Mouse (Mus musculus): ENCODE measurements around the gene Ifrd2. TPM values are rescaled to one million over a fixed set of nuclear protein-coding genes. Genes with fewer than 3 reads are reported as not detected.

Gene Ifrd2
- polyA plus RNA-seq, 1 experiment from 2014 or later, result 14.4 TPM

DNA sequence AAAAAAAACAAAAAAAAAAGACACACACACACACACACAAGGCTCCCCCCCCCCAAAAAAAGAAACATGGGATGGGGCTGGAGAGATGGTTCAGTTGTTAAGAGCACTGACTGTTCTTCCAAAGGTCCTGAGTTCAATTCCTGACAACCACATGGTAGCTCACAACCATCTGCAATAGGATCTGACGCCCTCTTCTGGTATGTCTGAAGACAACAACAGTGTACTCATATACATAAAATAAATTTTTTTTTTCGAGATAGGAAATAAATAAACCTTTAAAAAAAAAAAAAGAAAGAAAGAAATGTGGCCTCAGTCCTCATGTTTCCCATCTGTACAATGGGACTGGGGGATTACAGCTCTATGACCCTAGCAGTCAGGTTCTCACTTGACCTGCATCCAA, 30.0 kb downstream of the Ifrd2 start:
- Histone ChIP-seq H3K4me1 (peaks cover 45% of the 10 kb centered on the region), H3K4me2 (no peak overlapping the region), H3K9ac (replicated peaks) (no peak overlapping the region), H3K27me3 (replicated peaks) (no peaks in the 10 kb centered on the region), H3K9me3 (replicated peaks) (no peaks in the 10 kb centered on the region), H3K36me3 (peaks cover 69% of the 10 kb centered on the region), H3K4me3 (replicated peaks) (no peak overlapping the region), H3K27ac (replicated peaks) (peak overlapping the region; percentile 45; the same call in 1 of the 2 replicates)
- ATAC-seq (ENCODE audit: low FRiP score), result no peak
- WGBS, result 84% methylated on average over 2 of the region's 2 CpGs

DNA sequence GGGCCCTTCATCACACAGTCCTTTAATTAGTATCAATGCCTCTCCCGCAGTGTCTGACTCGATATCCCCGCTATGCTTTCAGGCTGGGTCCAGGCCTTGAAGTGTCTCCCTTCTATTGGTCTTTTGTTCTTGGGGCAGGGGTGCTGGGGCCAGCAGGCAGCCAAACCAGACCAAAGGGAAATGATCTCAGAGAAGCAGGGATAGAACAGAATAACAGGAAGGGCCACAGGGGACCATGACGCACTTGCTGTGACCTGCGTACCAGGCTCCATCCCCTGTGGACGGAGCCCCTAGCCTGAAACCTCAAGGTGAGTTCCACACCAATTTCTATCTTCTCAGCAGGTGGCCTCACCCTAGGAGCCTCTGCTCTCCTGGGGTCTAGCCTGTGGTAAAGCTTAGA, 30.7 kb downstream of the Ifrd2 start:
- no peak overlapping the region for H3K9ac ChIP-seq (replicated peaks)
- H3K36me3 ChIP-seq, result peaks cover 71% of the 10 kb centered on the region
- 90% methylated on average over 6 of the region's 6 CpGs for WGBS
- H3K4me1 ChIP-seq, result peaks cover 40% of the 10 kb centered on the region
- H3K27ac ChIP-seq (replicated peaks), result peak overlapping the region; percentile 45; the same call in 1 of the 2 replicates
- H3K4me2 ChIP-seq, result no peak overlapping the region
- H3K27me3 ChIP-seq (replicated peaks), result no peaks in the 10 kb centered on the region
- no peak overlapping the region for H3K4me3 ChIP-seq (replicated peaks)
- no peak for ATAC-seq (ENCODE audit: low FRiP score)
- H3K9me3 ChIP-seq (replicated peaks), result no peaks in the 10 kb centered on the region

DNA sequence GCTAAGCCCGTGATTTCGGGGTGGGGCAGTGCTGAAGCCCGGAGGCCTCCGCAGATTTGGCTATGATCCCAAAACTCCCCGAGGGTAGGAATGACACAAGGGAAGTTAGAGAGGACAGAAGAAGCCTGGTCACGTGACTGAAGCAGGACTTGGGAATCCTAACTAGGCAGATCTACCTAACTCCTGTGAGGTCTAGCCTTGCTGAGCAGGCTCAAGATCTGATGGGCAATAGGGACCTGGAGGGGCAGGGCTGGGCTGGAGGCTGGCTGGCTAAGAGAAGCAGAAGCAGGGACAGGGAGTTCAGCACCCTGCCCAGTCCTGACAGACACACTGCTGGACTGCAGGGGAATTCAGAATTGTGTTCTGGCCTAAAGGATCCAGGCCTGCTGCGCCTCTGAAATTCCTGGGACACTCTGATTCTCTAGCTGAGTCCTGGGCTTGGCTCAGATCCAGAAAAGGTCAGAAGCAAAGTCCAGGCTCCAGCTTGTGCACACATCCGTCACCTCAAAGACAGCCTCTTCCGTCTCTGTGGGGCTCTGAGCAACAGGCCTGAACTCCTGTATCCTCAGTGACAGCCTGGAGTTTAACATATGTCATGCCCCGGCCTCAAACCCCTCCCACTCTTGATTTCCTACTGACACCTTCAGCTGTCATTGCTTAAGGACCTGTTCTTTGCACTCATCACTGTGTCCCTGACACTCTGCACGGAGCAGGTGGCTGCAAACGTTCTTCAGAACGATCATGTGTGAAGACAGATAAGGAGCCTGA, 31.5 kb downstream of the Ifrd2 start:
- peaks cover 69% of the 10 kb centered on the region for H3K36me3 ChIP-seq
- H3K9ac ChIP-seq (replicated peaks), result no peak overlapping the region
- H3K27me3 ChIP-seq (replicated peaks), result no peaks in the 10 kb centered on the region
- H3K9me3 ChIP-seq (replicated peaks), result no peaks in the 10 kb centered on the region
- no peak for ATAC-seq (ENCODE audit: low FRiP score)
- H3K27ac ChIP-seq (replicated peaks), result peak overlapping the region; percentile 45
- no peak overlapping the region for H3K4me3 ChIP-seq (replicated peaks)
- no peak overlapping the region for H3K4me2 ChIP-seq
- WGBS, result 53% methylated on average over 13 of the region's 13 CpGs
- peaks cover 34% of the 10 kb centered on the region for H3K4me1 ChIP-seq

DNA sequence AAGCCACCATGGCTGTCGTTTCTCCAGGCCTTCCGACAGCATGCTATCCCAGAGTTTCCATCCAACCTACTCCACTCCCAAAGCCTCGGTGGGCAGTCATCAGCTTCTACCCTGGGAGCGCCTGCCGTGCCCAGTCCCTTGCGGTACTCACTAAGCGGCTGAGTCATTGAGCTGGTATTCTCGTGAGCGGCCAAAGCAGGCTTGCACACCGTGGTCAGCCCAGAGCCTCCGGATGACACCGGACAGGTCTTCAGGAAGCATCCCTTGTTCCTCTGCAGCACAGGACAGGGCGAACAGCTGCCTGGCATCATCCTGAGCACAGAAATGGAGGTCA, 32.1 kb downstream of the Ifrd2 start:
- H3K9ac ChIP-seq (replicated peaks), result no peak overlapping the region
- peaks cover 65% of the 10 kb centered on the region for H3K36me3 ChIP-seq

DNA sequence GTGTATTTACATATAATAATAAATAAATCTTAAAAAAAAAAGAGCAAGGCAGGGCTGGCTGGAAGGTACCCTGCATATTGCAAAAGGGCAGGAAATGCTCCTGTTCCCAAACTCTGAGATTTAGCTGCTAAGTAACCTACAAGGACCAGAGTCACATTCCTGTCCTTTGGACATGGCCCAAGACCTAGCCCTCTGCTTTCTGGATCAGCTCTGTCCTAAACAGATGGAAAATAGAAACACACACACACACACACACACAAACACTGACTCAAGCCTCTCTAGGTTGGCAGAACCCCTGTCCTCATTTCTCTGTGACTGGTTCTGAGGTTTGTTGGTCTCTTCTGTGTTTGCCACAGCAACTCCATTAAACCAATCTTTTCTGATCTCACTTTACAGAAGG, 33.5 kb downstream of the Ifrd2 start:
- Histone ChIP-seq H3K27me3 (replicated peaks) (no peaks in the 10 kb centered on the region), H3K9ac (replicated peaks) (no peak overlapping the region), H3K4me2 (no peak overlapping the region), H3K36me3 (peaks cover 50% of the 10 kb centered on the region), H3K9me3 (replicated peaks) (no peaks in the 10 kb centered on the region), H3K27ac (replicated peaks) (peak overlapping the region; percentile 19), H3K4me1 (peaks cover 44% of the 10 kb centered on the region), H3K4me3 (replicated peaks) (no peak overlapping the region)
- no peak for ATAC-seq (ENCODE audit: low FRiP score)

More for the DNA sequence above, 32.1 kb downstream of the Ifrd2 start:
- no peak for ATAC-seq (ENCODE audit: low FRiP score)
- H3K9me3 ChIP-seq (replicated peaks), result no peaks in the 10 kb centered on the region
- peak overlapping the region; percentile 45 for H3K27ac ChIP-seq (replicated peaks)
- H3K27me3 ChIP-seq (replicated peaks), result no peaks in the 10 kb centered on the region
- H3K4me2 ChIP-seq, result no peak overlapping the region
- H3K4me3 ChIP-seq (replicated peaks), result no peak overlapping the region
- H3K4me1 ChIP-seq, result peaks cover 36% of the 10 kb centered on the region
- whole genome bisulfite sequencing, result 77% methylated on average over 13 of the region's 13 CpGs

DNA sequence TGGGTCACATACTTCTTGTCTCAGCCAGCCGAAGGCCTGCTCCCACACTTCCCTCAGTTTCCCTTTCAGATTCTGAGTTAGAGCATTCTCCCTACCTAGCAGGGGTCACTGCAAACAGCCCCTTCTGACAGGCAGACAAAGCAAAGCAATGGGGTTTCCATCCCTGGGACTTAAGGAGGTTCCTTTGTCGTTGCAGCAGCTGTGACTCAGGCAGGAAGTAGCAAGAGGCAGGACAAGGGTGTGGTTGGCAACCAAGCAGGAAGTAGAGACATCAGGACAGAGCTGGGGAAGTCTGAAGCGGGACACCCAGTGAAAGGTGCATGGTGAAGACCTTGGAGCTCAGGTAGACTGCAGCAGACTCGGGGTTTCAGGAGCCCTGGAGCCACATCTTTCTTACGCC, 37.1 kb downstream of the Ifrd2 start:
- Histone ChIP-seq H3K9me3 (replicated peaks) (no peaks in the 10 kb centered on the region), H3K27ac (replicated peaks) (peak overlapping the region; percentile 89), H3K27me3 (replicated peaks) (no peaks in the 10 kb centered on the region), H3K4me2 (no peak overlapping the region), H3K4me3 (replicated peaks) (no peak overlapping the region), H3K4me1 (peaks cover 63% of the 10 kb centered on the region), H3K36me3 (peaks cover 19% of the 10 kb centered on the region), H3K9ac (replicated peaks) (no peak overlapping the region)
- ATAC-seq (ENCODE audit: low FRiP score), result no peak
- WGBS, result 70% methylated on average over 5 of the region's 5 CpGs

DNA sequence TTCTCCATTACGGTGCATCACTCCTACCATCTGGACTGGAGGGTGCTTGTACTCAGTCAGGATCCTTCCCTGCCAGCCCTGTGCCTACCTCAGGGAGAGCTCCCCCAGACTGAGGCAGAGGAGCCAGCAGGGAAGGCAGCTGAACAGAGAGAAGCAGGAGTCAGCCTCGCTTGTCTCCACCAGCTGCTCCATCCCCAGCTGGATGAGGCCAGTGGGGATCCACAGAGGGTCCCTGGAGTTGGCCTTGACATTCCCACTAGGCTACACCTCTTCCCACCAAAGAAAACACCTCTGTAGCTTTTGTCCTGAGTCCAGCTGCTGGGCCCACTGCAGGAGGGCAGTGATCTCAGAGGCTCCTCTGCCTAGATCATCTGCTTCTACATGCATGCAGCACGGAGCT, 37.5 kb downstream of the Ifrd2 start:
- Histone ChIP-seq H3K27me3 (replicated peaks) (no peaks in the 10 kb centered on the region), H3K4me1 (peaks cover 63% of the 10 kb centered on the region), H3K4me2 (no peak overlapping the region), H3K9ac (replicated peaks) (no peak overlapping the region), H3K9me3 (replicated peaks) (no peaks in the 10 kb centered on the region), H3K27ac (replicated peaks) (peak overlapping the region; percentile 89), H3K4me3 (replicated peaks) (no peak overlapping the region), H3K36me3 (peaks cover 15% of the 10 kb centered on the region)
- 78% methylated on average over 3 of the region's 3 CpGs for WGBS
- no peak for ATAC-seq (ENCODE audit: low FRiP score)

DNA sequence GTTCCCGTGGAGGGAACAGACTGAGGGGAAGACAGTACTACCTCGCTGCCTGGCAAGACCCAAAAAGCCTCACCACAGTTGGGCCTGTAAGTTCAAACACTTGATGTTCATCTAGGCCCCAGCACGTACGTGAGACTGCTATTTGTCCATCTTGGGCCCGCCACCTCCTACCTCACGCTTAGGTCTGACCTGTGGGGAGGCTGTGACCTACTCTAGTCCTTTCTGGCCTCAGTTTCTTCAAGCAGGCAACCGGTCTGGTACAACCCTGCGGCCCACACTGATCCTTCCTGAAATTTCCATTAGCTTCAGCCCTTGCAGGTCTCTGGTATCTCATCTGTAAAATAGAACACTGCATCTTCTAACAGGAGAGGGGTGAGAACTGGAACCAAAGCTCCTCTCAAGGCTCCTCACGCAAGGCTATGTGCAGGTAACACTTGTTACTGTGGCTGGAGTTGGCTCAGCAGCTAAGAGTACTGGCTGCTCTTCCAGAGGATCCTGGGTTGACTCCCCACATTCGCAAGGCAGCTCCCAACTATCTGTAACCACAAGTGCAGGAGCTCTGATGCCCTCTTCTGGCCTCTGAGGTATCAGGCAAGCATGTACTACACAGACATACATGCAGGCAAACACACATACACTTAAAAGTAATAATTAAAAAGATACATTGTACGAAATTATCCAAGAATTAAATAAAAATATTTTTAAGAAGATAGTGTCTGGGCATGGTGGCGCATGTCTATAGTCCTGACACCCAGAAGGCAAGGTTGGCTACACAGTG, 38.1 kb downstream of the Ifrd2 start:
- no peak for ATAC-seq (ENCODE audit: low FRiP score)
- peak overlapping the region; percentile 44; the same call in 1 of the 2 replicates for H3K4me2 ChIP-seq
- peaks cover 65% of the 10 kb centered on the region for H3K4me1 ChIP-seq
- no peaks in the 10 kb centered on the region for H3K9me3 ChIP-seq (replicated peaks)
- H3K4me3 ChIP-seq (replicated peaks), result no peak overlapping the region
- 90% methylated on average over 12 of the region's 12 CpGs for WGBS
- H3K36me3 ChIP-seq, result peaks cover 9% of the 10 kb centered on the region
- H3K9ac ChIP-seq (replicated peaks), result no peak overlapping the region
- no peaks in the 10 kb centered on the region for H3K27me3 ChIP-seq (replicated peaks)
- H3K27ac ChIP-seq (replicated peaks), result peak overlapping the region; percentile 89

DNA sequence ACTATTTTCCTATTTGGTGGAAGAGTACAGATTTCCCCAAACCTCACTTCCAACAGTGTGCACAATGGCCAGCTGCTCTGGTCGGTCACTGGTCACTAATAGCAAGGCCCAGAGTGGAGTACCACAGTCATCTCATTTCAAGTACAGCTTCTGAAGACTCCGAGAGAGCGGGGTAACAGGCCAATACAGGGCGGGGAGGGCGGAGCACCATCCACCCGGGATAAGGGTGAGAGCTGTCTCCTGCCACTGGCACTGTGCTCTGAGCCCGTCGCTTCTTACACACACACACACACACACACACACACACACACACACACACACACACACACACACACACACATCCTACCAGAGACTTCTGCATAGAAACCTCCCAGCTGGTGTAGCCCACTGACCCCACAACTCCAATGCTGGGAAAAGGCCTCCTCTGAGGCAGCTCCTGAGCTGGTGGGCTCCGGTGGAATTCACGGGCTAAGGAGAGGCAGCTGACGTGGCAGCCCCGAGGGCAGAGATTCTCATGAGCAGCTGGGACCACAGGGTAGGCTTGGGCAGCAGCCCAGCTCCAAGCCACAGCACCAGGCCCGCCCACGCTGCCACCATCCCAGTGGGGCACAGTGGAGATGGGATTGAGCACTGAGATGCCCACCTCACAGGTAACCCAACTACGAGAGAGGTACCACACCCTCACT, 38.9 kb downstream of the Ifrd2 start:
- peaks cover 68% of the 10 kb centered on the region for H3K4me1 ChIP-seq
- WGBS, result 29% methylated on average over 13 of the region's 15 CpGs

DNA sequence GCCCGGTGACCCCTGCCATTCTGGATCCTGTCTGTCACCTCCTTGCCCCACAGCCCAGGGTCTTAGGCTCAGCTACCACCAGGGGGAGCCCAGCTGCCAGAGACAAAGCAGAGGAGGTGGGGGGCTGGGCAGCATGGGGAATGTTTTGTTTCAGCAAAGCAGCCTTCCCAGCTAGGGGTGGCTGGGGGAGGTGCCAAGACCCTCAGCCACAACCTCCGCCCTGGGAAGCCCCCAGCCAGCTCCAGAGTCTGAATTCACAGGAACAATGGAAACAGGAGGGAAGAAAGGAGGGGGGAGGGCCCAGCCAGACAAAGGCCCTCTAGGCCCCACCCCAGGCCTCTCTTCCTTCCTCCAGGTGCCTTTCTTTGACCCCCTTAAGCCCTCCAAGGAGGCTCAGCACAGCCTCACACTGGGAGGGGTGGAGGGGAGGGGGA, 39.4 kb downstream of the Ifrd2 start:
- Histone ChIP-seq H3K27ac (replicated peaks) (peak overlapping the region; percentile 89), H3K27me3 (replicated peaks) (no peaks in the 10 kb centered on the region), H3K9ac (replicated peaks) (peak overlapping the region; percentile 40), H3K4me3 (replicated peaks) (0 out of 2 replicates have a peak overlapping the region, but pooled peaks have one; percentile 2), H3K4me1 (peaks cover 74% of the 10 kb centered on the region), H3K36me3 (peaks cover 8% of the 10 kb centered on the region), H3K9me3 (replicated peaks) (no peaks in the 10 kb centered on the region), H3K4me2 (peak overlapping the region; percentile 44)
- ATAC-seq (ENCODE audit: low FRiP score), result peak; percentile 47
- 0% methylated on average over 2 of the region's 2 CpGs for WGBS

More for the DNA sequence above, 38.9 kb downstream of the Ifrd2 start:
- Histone ChIP-seq H3K9me3 (replicated peaks) (no peaks in the 10 kb centered on the region), H3K4me2 (peak overlapping the region; percentile 44), H3K27ac (replicated peaks) (peak overlapping the region; percentile 89), H3K4me3 (replicated peaks) (0 out of 2 replicates have a peak overlapping the region, but pooled peaks have one; percentile 2), H3K27me3 (replicated peaks) (no peaks in the 10 kb centered on the region), H3K9ac (replicated peaks) (0 out of 2 replicates have a peak overlapping the region, but pooled peaks have one; percentile 11), H3K36me3 (peaks cover 8% of the 10 kb centered on the region)
- ATAC-seq (ENCODE audit: low FRiP score), result peak; percentile 6; the same call in 1 of the 2 replicates

DNA sequence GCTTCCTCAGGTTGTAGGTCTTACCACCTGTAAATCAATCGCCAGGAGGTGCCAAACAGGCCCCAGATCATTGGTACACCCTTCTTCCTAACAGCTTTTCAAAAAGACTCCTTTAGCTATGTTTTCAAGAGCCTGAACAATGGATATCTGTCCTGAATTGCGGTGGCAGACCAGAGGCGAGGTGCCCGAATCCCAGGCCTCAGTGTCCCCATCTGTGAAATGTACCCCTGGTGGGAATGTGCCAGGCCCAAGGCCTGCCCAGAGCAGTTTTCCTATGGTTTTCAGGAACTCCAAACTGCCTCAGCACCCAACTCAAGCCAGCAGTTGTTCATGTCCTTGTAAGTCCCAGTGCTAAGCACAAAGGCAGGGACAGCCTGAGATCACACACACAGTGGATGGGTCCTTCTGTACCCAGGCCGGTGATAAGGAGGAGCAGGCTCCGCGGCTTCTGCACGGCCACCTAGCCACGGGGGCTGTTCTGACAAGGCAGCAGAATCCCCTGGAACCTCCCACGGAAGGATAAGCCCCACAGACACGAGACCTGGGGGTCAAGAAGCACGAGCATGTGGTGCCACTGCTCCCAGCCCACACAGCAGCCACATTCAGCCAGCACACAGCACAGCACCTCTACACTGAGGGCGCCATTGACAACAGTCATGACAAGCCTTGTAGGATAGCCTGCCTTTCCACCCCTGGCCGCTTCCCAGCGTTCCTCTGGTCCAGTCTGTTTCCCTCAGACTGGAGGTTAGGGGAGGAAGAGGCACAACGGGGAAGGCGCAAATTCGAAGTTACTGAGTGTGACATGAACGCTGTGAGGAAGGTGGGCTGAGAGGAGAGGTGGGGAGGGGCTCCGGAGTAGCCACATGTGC, 40.2 kb downstream of the Ifrd2 start:
- Histone ChIP-seq H3K4me2 (peak overlapping the region; percentile 44), H3K4me3 (replicated peaks) (0 out of 2 replicates have a peak overlapping the region, but pooled peaks have one; percentile 2), H3K9ac (replicated peaks) (peak overlapping the region; percentile 40), H3K27me3 (replicated peaks) (no peaks in the 10 kb centered on the region), H3K9me3 (replicated peaks) (no peaks in the 10 kb centered on the region), H3K27ac (replicated peaks) (peak overlapping the region; percentile 89), H3K36me3 (peaks cover 1% of the 10 kb centered on the region), H3K4me1 (peaks cover 82% of the 10 kb centered on the region)
- WGBS, result 19% methylated on average over 20 of the region's 20 CpGs
- ATAC-seq (ENCODE audit: low FRiP score), result no peak

Measured in neural tube, embryonic 15.5 days (tissue).